Mouse (Mus musculus): ENCODE data around the gene Acap2. TPM values are rescaled to one million over a fixed set of nuclear protein-coding genes. Genes with fewer than 3 reads are reported as not detected.

Acap2 gene
- total and polyA plus RNA-seq, 3 experiments = 5.4 to 52.9 (median 35.8) TPM

DNA sequence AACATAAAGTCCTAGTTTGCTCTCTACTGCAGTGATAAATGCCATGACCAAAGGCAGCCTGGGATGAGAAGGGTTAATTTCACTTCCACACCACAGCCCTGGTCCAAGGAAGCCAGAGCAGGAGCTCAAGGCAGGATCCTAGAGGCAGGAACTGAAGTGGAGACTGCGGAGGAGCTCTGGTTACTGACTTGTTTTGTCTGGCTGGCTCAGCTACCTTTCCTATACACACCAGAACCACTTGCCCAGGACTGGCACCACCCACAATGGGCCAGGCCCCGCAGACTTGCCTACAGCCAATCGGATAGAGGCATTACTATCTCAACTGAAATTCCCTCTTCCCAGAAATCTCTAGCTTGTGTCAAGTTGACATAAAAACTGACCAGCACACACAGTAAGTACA lies 140.8 kb downstream of the Acap2 start:
- DNase-seq (ENCODE audit: low spot score) (no peak), ATAC-seq (ENCODE audit: extremely low read depth, insufficient number of reproducible peaks, low FRiP score, poor library complexity, severe bottlenecking) (no peak)
- TF ChIP-seq GATA2 (IDR thresholded peaks at IDR 0.05; ENCODE audit: borderline replicate concordance, low read depth, low read length) = no peak
- no peaks in the 10 kb centered on the region for H3K27me3 ChIP-seq (ENCODE audit: insufficient read depth, low read length)
- H3K36me3 ChIP-seq (replicated peaks) = peaks cover 36% of the 10 kb centered on the region
- H3K9me3 ChIP-seq (replicated peaks) = no peaks in the 10 kb centered on the region
- no peak overlapping the region for H3K4me3 ChIP-seq (ENCODE audit: low read depth, low read length)
- no peaks in the 10 kb centered on the region for H3K4me1 ChIP-seq (ENCODE audit: insufficient read depth, low read depth, low read length)

DNA sequence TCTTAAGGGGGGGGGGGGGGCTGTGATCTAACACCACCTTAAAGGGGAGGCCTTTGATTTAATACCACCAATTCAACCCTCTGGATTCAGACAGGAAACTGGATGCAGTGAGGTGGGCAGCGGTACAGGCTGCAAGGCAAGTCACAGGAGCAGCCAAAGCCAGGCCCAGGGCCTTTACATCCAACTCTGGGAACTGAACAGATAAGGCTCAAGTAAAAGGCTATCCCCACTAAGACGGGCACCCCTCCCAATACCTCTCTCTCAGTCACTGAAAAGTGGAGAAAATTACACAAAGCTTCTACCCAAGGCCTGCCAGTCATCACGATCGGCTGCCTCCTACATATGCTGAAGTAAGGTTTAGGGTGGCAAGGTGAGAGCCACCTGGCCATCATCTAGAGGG lies 141.3 kb downstream of the Acap2 start:
- H3K9me3 ChIP-seq (replicated peaks) = no peaks in the 10 kb centered on the region
- peaks cover 38% of the 10 kb centered on the region for H3K36me3 ChIP-seq (replicated peaks)
- ATAC-seq (ENCODE audit: extremely low read depth, insufficient number of reproducible peaks, low FRiP score, poor library complexity, severe bottlenecking) (no peak), DNase-seq (ENCODE audit: low spot score) (no peak)
- H3K4me3 ChIP-seq (ENCODE audit: low read depth, low read length) = no peak overlapping the region
- no peaks in the 10 kb centered on the region for H3K27me3 ChIP-seq (ENCODE audit: insufficient read depth, low read length)
- no peaks in the 10 kb centered on the region for H3K4me1 ChIP-seq (ENCODE audit: insufficient read depth, low read depth, low read length)
- TF ChIP-seq GATA2 (IDR thresholded peaks at IDR 0.05; ENCODE audit: borderline replicate concordance, low read depth, low read length) = no peak
- TF ChIP-seq TAL1 (conservative IDR thresholded peaks at IDR 0.05; ENCODE audit: low read depth, low read length) = no peak
- TF ChIP-seq POLR2AphosphoS5 (IDR thresholded peaks at IDR 0.05; ENCODE audit: insufficient replicate concordance, low read depth, low read length) = no peak
- no peak for TF ChIP-seq CTCF (IDR thresholded peaks at IDR 0.05; ENCODE audit: low read depth, low read length)
- no peak for TF ChIP-seq GATA1 (IDR thresholded peaks at IDR 0.05; ENCODE audit: borderline replicate concordance, low read length)

DNA sequence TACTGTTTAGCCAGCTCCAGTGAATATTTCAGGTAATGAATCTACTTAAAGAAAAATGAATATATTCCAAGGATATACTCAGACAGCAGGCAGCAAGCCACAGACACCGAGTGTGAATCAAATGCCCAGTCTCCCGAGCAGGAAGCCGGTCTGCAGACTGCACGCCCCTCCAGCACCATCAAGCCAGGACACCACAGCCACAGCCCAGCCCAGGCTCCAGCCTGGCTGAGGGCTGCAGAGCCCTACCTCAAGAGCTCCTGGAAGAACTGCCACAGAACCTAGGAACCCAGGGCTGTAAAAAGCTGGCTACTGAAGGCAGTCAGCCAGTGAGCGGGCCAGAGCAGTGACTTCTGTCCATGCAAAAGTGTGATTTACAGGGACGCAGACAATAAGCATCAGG lies 148.2 kb downstream of the Acap2 start:
- Histone ChIP-seq H3K9me3 (replicated peaks) (no peaks in the 10 kb centered on the region), H3K27me3 (ENCODE audit: insufficient read depth, low read length) (no peaks in the 10 kb centered on the region), H3K4me3 (ENCODE audit: low read depth, low read length) (no peak overlapping the region), H3K4me1 (ENCODE audit: insufficient read depth, low read depth, low read length) (no peaks in the 10 kb centered on the region), H3K36me3 (replicated peaks) (peaks cover 49% of the 10 kb centered on the region)
- no peak for TF ChIP-seq CTCF (IDR thresholded peaks at IDR 0.05; ENCODE audit: low read depth, low read length)
- no peak for TF ChIP-seq POLR2AphosphoS5 (IDR thresholded peaks at IDR 0.05; ENCODE audit: insufficient replicate concordance, low read depth, low read length)
- no peak for TF ChIP-seq TAL1 (conservative IDR thresholded peaks at IDR 0.05; ENCODE audit: low read depth, low read length)
- TF ChIP-seq GATA1 (IDR thresholded peaks at IDR 0.05; ENCODE audit: borderline replicate concordance, low read length) = no peak
- TF ChIP-seq GATA2 (IDR thresholded peaks at IDR 0.05; ENCODE audit: borderline replicate concordance, low read depth, low read length) = no peak
- DNase-seq (ENCODE audit: low spot score) (no peak), ATAC-seq (ENCODE audit: extremely low read depth, insufficient number of reproducible peaks, low FRiP score, poor library complexity, severe bottlenecking) (no peak)

DNA sequence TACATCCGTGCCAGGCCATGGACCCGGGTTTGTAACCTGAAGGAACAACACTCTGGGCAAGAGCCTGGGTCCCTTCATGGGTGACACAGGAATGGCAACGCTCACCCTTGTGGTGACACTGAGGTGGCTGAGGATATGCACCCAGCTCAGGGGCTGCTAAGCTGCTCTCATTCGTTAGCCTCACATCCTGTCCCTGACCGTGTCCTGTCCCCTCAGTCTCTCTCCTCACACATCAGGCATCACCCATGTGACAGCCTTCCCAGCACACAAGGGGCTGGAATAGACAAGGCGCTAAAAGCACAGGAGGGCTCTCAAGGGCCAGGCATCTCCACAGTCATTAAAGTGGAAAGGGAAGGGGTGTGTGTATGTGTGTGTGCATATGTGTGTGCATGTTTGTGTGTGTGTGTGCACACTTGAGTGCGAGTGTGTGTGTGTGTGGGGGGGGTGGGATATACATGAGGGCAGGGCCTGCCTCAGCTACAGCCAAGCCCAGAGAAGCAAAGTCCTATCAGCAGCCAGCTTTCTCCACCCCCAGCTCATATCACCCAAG lies 148.8 kb downstream of the Acap2 start:
- H3K9me3 ChIP-seq (replicated peaks) = no peaks in the 10 kb centered on the region
- H3K4me3 ChIP-seq (ENCODE audit: low read depth, low read length) = no peak overlapping the region
- H3K27me3 ChIP-seq (ENCODE audit: insufficient read depth, low read length) = no peaks in the 10 kb centered on the region
- H3K4me1 ChIP-seq (ENCODE audit: insufficient read depth, low read depth, low read length) = no peaks in the 10 kb centered on the region
- peaks cover 52% of the 10 kb centered on the region for H3K36me3 ChIP-seq (replicated peaks)
- ATAC-seq (ENCODE audit: extremely low read depth, insufficient number of reproducible peaks, low FRiP score, poor library complexity, severe bottlenecking) (no peak), DNase-seq (ENCODE audit: low spot score) (no peak)
- TF ChIP-seq GATA1 (IDR thresholded peaks at IDR 0.05; ENCODE audit: borderline replicate concordance, low read length) (no peak), TAL1 (conservative IDR thresholded peaks at IDR 0.05; ENCODE audit: low read depth, low read length) (no peak), CTCF (IDR thresholded peaks at IDR 0.05; ENCODE audit: low read depth, low read length) (no peak), GATA2 (IDR thresholded peaks at IDR 0.05; ENCODE audit: borderline replicate concordance, low read depth, low read length) (no peak), POLR2AphosphoS5 (IDR thresholded peaks at IDR 0.05; ENCODE audit: insufficient replicate concordance, low read depth, low read length) (no peak)

DNA sequence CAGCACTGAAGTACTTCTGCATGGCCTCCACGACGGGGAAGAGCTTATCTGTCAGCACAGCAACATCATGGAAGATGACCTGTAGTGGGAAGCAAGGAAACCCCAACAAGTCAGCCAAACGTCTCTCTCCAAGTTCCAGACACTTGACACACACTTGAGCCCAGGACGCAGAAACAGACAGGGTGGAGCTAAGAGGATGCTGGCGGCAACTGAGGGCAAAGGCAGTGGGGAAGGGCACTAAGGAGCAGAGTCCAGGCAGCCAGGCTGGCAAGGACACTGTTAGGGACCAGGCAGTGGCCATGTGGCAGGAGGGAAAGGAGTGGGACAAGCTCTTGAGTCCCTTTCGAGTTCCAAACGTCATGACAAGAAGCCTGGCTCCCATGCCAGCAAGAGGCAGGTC lies 150.3 kb downstream of the Acap2 start:
- no peak overlapping the region for H3K4me3 ChIP-seq (ENCODE audit: low read depth, low read length)
- peaks cover 57% of the 10 kb centered on the region for H3K36me3 ChIP-seq (replicated peaks)
- no peaks in the 10 kb centered on the region for H3K27me3 ChIP-seq (ENCODE audit: insufficient read depth, low read length)
- no peak for DNase-seq (ENCODE audit: low spot score)
- H3K9me3 ChIP-seq (replicated peaks) = no peaks in the 10 kb centered on the region
- ATAC-seq (ENCODE audit: extremely low read depth, insufficient number of reproducible peaks, low FRiP score, poor library complexity, severe bottlenecking) = no peak
- TF ChIP-seq POLR2AphosphoS5 (IDR thresholded peaks at IDR 0.05; ENCODE audit: insufficient replicate concordance, low read depth, low read length) (no peak), GATA1 (IDR thresholded peaks at IDR 0.05; ENCODE audit: borderline replicate concordance, low read length) (no peak), CTCF (IDR thresholded peaks at IDR 0.05; ENCODE audit: low read depth, low read length) (no peak), TAL1 (conservative IDR thresholded peaks at IDR 0.05; ENCODE audit: low read depth, low read length) (no peak), GATA2 (IDR thresholded peaks at IDR 0.05; ENCODE audit: borderline replicate concordance, low read depth, low read length) (no peak)
- no peaks in the 10 kb centered on the region for H3K4me1 ChIP-seq (ENCODE audit: insufficient read depth, low read depth, low read length)

DNA sequence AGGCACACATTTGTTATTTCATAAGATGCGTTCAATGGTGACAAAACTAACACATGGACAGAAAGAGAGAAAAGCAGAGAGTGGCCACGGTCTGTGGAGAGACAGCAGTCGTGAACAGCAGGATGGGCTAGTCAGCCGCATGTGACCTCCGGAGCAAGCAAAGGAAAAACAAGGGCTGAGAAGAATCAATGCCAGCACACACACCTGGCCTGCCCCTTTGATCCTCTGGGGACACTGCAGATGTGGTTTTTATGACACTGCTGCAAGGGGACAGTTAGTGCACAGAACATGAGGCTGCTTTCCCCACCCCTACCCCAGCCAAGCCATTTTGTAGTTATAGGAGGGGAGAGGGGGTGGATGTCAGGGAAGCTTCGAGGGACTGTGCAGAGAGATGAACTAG lies 152.9 kb downstream of the Acap2 start:
- H3K27me3 ChIP-seq (ENCODE audit: insufficient read depth, low read length) = no peaks in the 10 kb centered on the region
- H3K4me1 ChIP-seq (ENCODE audit: insufficient read depth, low read depth, low read length) = no peaks in the 10 kb centered on the region
- no peak for DNase-seq (ENCODE audit: low spot score)
- H3K9me3 ChIP-seq (replicated peaks) = no peaks in the 10 kb centered on the region
- TF ChIP-seq POLR2AphosphoS5 (IDR thresholded peaks at IDR 0.05; ENCODE audit: insufficient replicate concordance, low read depth, low read length) = no peak
- TF ChIP-seq GATA2 (IDR thresholded peaks at IDR 0.05; ENCODE audit: borderline replicate concordance, low read depth, low read length) = no peak
- TF ChIP-seq GATA1 (IDR thresholded peaks at IDR 0.05; ENCODE audit: borderline replicate concordance, low read length) = no peak
- TF ChIP-seq CTCF (IDR thresholded peaks at IDR 0.05; ENCODE audit: low read depth, low read length) = no peak
- TF ChIP-seq TAL1 (conservative IDR thresholded peaks at IDR 0.05; ENCODE audit: low read depth, low read length) = no peak
- no peak for ATAC-seq (ENCODE audit: extremely low read depth, insufficient number of reproducible peaks, low FRiP score, poor library complexity, severe bottlenecking)
- no peak overlapping the region for H3K4me3 ChIP-seq (ENCODE audit: low read depth, low read length)
- H3K36me3 ChIP-seq (replicated peaks) = peaks cover 54% of the 10 kb centered on the region

Measured in G1E (cell line).